Mouse (Mus musculus): ENCODE measurements at regions not wholly inside any gene's neighbourhood (a gene's known extent, or its start where the extent isn't known, plus 50 kb on each side); places are given as distances from the start of the nearest gene placed in this dataset.

DNA sequence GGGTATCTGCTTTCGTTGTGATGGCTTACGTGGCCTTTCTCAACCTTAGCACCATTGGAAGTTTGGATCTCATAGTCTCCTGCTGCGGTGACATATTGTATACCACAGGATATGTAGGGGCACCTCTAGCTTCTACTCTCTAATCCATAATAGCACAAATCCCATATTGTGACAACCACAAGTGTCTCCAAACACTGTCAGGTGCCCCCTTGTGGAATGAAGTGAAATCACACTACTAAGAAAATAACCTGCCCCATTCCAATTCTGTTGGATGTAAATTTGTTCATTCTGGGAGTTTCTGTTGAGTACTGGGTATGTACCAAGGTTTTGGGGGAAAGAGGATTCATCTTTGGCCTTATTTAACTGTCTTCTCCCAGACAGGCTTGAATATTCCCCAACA, 74.5 kb upstream of the Epha4 start:
- ATAC-seq (ENCODE audit: low read depth), result no peak
- Histone ChIP-seq H3K9me3 (ENCODE audit: control insufficient read depth, low read length) (no peaks in the 10 kb centered on the region), H3K27ac (ENCODE audit: low read depth, low read length) (no peak overlapping the region), H3K4me3 (ENCODE audit: low read depth, low read length) (no peak overlapping the region), H3K9ac (replicated peaks; ENCODE audit: low read depth, low read length) (no peak overlapping the region), H3K36me3 (ENCODE audit: control insufficient read depth, insufficient read depth, low read length) (no peaks in the 10 kb centered on the region), H3K4me2 (ENCODE audit: low read depth, low read length) (no peak overlapping the region), H3K4me1 (ENCODE audit: control insufficient read depth, insufficient read depth, low read length) (no peaks in the 10 kb centered on the region), H3K27me3 (ENCODE audit: control insufficient read depth, insufficient read depth, low read length) (no peaks in the 10 kb centered on the region)
- WGBS, result 97% methylated on average over 3 of the region's 3 CpGs

DNA sequence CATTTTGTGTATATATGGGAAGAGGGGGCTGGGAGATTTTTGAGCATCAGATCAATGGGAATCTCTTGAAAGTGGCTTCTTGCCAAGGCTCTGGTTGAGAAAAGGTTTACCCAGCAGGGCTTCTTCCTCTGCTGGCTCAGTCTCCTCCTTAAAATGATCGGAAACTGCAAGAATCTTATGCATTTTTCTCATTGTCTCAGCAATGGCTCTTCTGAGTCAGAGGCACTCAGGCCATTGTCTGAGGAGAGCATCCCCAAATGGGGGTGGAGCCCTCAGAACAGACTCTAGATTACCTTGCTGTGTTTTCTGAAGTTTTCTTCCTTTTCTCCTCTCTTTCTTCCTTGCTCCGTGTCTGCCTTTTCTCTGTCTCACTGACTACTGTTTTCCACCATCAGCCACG, 70.6 kb upstream of the Epha4 start:
- Histone ChIP-seq H3K27me3 (ENCODE audit: control insufficient read depth, insufficient read depth, low read length) (no peaks in the 10 kb centered on the region), H3K4me1 (ENCODE audit: control insufficient read depth, insufficient read depth, low read length) (no peaks in the 10 kb centered on the region), H3K9ac (replicated peaks; ENCODE audit: low read depth, low read length) (no peak overlapping the region), H3K4me2 (ENCODE audit: low read depth, low read length) (no peak overlapping the region), H3K27ac (ENCODE audit: low read depth, low read length) (no peak overlapping the region), H3K36me3 (ENCODE audit: control insufficient read depth, insufficient read depth, low read length) (no peaks in the 10 kb centered on the region), H3K9me3 (ENCODE audit: control insufficient read depth, low read length) (no peaks in the 10 kb centered on the region), H3K4me3 (ENCODE audit: low read depth, low read length) (no peak overlapping the region)
- WGBS, result 60% methylated on average over 3 of the region's 3 CpGs
- ATAC-seq (ENCODE audit: low read depth), result no peak

DNA sequence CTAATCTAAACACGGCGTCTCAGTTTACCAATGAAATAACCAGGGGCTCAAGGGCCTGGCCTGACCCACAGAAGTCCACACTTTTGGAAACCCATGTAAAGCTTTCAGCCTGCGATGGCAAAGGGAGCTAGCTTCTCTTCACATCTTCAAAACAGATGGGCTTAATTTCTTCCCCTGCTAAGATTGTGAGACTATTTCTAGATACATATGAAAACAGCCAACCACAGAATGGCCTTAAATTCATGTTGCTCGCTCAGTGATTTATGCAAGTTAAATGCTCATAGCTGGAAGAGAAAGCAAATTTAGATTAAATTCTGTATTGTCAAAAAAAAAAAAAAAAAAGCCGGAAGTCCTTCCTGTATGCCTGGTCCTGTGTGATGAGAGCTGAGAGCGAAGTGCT, 53.2 kb upstream of the Epha4 start:
- Histone ChIP-seq H3K9ac (replicated peaks; ENCODE audit: low read depth, low read length) (no peak overlapping the region), H3K36me3 (ENCODE audit: control insufficient read depth, insufficient read depth, low read length) (no peaks in the 10 kb centered on the region), H3K9me3 (ENCODE audit: control insufficient read depth, low read length) (no peaks in the 10 kb centered on the region), H3K27me3 (ENCODE audit: control insufficient read depth, insufficient read depth, low read length) (no peaks in the 10 kb centered on the region), H3K4me1 (ENCODE audit: control insufficient read depth, insufficient read depth, low read length) (no peaks in the 10 kb centered on the region), H3K27ac (ENCODE audit: low read depth, low read length) (no peak overlapping the region), H3K4me3 (ENCODE audit: low read depth, low read length) (no peak overlapping the region), H3K4me2 (ENCODE audit: low read depth, low read length) (no peak overlapping the region)
- ATAC-seq (ENCODE audit: low read depth), result no peak
- 83% methylated on average over 6 of the region's 6 CpGs for WGBS

DNA sequence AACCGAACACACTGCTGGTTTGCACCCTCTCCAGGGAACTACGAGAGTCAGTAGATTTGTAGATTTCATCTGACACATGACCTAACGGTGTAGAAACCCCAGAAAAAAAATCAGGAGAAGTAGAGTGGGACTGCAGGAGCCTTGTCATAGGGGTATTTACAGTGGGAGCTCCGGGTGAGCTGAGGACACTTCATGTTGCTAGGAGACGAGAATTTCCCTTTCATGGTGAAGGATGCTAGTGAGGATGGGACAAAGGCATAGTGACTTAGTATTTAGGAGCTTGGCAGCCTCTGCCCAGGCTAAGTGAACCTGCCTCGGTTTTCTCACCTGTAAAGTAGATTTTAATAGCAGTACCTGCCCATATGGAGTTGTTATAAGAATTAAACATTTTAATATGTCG, 52.8 kb upstream of the Epha4 start:
- Histone ChIP-seq H3K4me2 (ENCODE audit: low read depth, low read length) (no peak overlapping the region), H3K27ac (ENCODE audit: low read depth, low read length) (no peak overlapping the region), H3K9me3 (ENCODE audit: control insufficient read depth, low read length) (no peaks in the 10 kb centered on the region), H3K4me3 (ENCODE audit: low read depth, low read length) (no peak overlapping the region), H3K4me1 (ENCODE audit: control insufficient read depth, insufficient read depth, low read length) (no peaks in the 10 kb centered on the region), H3K36me3 (ENCODE audit: control insufficient read depth, insufficient read depth, low read length) (no peaks in the 10 kb centered on the region), H3K27me3 (ENCODE audit: control insufficient read depth, insufficient read depth, low read length) (no peaks in the 10 kb centered on the region), H3K9ac (replicated peaks; ENCODE audit: low read depth, low read length) (no peak overlapping the region)
- 50% methylated on average over 7 of the region's 7 CpGs for WGBS
- ATAC-seq (ENCODE audit: low read depth), result no peak
